Mouse (Mus musculus) testis, postnatal 14 days (tissue): ENCODE results near the gene Mpzl2.

Source experiments
- DNase-seq: peaks from one replicate; pipeline ENCODE4 v3.0.0; 2021; ENCODE audit warnings: low spot score

The Mpzl2 gene

GRCm38 (mm10) chr9:45085741-45086690 lies 46.4 kb downstream of the Mpzl2 start:
- DNase-seq = no peak

- DNase-seq = no peak
Observed at GRCm38 (mm10) chr9:45088040-45088439, 48.4 kb downstream of the Mpzl2 start.

- DNase-seq = no peak
Observed at GRCm38 (mm10) chr9:45090811-45091210, 51.2 kb downstream of the Mpzl2 start.

- DNase-seq = no peak
Observed at GRCm38 (mm10) chr9:45092641-45093040, 53.0 kb downstream of the Mpzl2 start.

GRCm38 (mm10) chr9:45095149-45095937 lies 55.7 kb downstream of the Mpzl2 start:
- DNase-seq = no peak

GRCm38 (mm10) chr9:45097877-45098276 lies 58.3 kb downstream of the Mpzl2 start:
- DNase-seq = no peak

GRCm38 (mm10) chr9:45098426-45098825 lies 58.8 kb downstream of the Mpzl2 start:
- DNase-seq = no peak

- no peak for DNase-seq
Observed at GRCm38 (mm10) chr9:45102528-45102927, 62.9 kb downstream of the Mpzl2 start.

GRCm38 (mm10) chr9:45103211-45103979 lies 63.8 kb downstream of the Mpzl2 start:
- DNase-seq = no peak
